Mouse (Mus musculus): ENCODE data around the gene Bmf. TPM values are rescaled to one million over a fixed set of nuclear protein-coding genes. Genes with fewer than 3 reads are reported as not detected.

Bmf gene
- polyA plus RNA-seq, 1 experiment from 2014 or later: 6.0 TPM

DNA sequence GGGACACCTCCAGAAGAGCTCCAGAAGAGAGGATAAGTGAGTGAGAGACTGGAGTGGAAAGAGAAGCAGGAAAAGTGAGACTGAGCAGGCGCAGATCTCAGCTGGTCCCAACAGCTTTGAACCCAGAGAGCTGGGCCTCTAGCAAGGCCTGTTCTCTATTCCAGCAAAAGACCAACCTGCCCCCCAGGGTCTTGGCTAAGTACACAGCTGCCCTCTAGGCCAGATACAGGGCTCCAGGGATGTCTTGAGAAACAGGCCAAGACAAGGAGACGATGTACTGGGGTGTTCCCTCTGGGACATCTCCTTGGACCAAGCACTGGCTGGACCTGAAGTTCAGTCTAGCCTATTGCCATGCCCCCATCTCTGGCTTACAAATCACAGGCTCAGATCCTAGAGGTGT lies 49.3 kb downstream of the Bmf start:
- H3K4me1 ChIP-seq: peaks cover 33% of the 10 kb centered on the region
- no peak overlapping the region for H3K4me3 ChIP-seq
- H3K36me3 ChIP-seq (replicated peaks): no peaks in the 10 kb centered on the region
- peak overlapping the region; percentile 74 for H3K27ac ChIP-seq (replicated peaks)
- no peaks in the 10 kb centered on the region for H3K9me3 ChIP-seq
- WGBS: 86% methylated on average over 2 of the region's 2 CpGs
- H3K27me3 ChIP-seq (replicated peaks; ENCODE audit: low read depth, poor library complexity, severe bottlenecking): no peaks in the 10 kb centered on the region
- no peak for DNase-seq (ENCODE audit: low spot score)

GRCm38 (mm10) chr2:118499135-118499961 lies 50.1 kb downstream of the Bmf start:
- no peaks in the 10 kb centered on the region for H3K9me3 ChIP-seq
- H3K4me1 ChIP-seq: peaks cover 39% of the 10 kb centered on the region
- peak; percentile 72 for DNase-seq (ENCODE audit: low spot score)
- H3K27ac ChIP-seq (replicated peaks): peak overlapping the region; percentile 74
- no peaks in the 10 kb centered on the region for H3K27me3 ChIP-seq (replicated peaks; ENCODE audit: low read depth, poor library complexity, severe bottlenecking)
- no peak overlapping the region for H3K4me3 ChIP-seq
- WGBS: 44% methylated on average over 20 of the region's 20 CpGs
- no peaks in the 10 kb centered on the region for H3K36me3 ChIP-seq (replicated peaks)

GRCm38 (mm10) chr2:118498476-118498875 lies 51.0 kb downstream of the Bmf start:
- Histone ChIP-seq H3K27me3 (replicated peaks; ENCODE audit: low read depth, poor library complexity, severe bottlenecking) (no peaks in the 10 kb centered on the region), H3K9me3 (no peaks in the 10 kb centered on the region), H3K4me3 (no peak overlapping the region), H3K36me3 (replicated peaks) (no peaks in the 10 kb centered on the region), H3K27ac (replicated peaks) (peak overlapping the region; percentile 74), H3K4me1 (peaks cover 39% of the 10 kb centered on the region)
- no peak for DNase-seq (ENCODE audit: low spot score)
- WGBS: 81% methylated on average over 6 of the region's 6 CpGs

DNA sequence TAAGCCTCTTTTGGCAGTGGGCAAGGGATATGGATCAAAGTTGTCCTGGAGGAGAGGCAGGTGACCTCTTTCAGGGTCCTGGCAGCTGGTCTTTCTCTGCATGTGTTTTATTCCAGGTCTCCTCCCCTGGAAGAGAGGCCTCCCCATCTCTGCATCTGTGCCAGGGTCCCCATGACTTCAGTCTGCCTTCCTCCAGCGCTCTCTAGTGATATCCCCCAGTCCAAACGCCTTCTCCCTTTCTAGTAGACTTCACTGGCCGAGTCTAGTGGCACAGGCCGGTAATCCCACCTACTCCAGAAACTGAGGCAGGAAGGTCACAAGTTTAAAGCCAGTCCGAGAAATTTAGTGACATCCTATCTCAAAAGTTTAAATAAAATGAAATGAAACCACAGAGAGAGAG lies 51.6 kb downstream of the Bmf start:
- H3K36me3 ChIP-seq (replicated peaks): no peaks in the 10 kb centered on the region
- 0 out of 2 replicates have a peak overlapping the region, but pooled peaks have one; percentile 74 for H3K27ac ChIP-seq (replicated peaks)
- WGBS: 84% methylated on average over 5 of the region's 5 CpGs
- H3K9me3 ChIP-seq: no peaks in the 10 kb centered on the region
- H3K4me1 ChIP-seq: peaks cover 39% of the 10 kb centered on the region
- H3K27me3 ChIP-seq (replicated peaks; ENCODE audit: low read depth, poor library complexity, severe bottlenecking): no peaks in the 10 kb centered on the region
- H3K4me3 ChIP-seq: no peak overlapping the region
- no peak for DNase-seq (ENCODE audit: low spot score)

DNA sequence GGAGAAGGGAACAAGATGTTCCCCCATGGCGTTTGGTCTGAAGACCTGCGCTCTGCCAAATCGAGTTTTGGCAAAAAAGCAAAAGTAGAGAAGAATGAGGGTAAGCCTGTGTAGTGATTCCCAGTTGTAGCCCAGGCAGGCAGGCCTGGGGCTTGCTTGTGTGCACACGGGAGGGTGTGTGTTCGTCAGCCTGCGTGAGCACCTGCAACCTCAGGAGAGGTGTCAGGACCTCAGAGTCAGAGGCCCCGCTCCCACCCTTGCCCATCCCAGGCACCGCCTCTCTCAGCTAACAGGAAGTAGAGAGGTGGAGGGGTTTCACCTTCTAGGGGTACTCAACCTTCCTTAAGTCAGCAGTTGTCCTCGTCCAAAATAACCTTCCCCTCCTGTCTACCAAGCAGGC lies 54.5 kb downstream of the Bmf start:
- WGBS: 72% methylated on average over 9 of the region's 9 CpGs
- Histone ChIP-seq H3K4me1 (peaks cover 49% of the 10 kb centered on the region), H3K4me3 (no peak overlapping the region), H3K27ac (replicated peaks) (peak overlapping the region; percentile 71), H3K27me3 (replicated peaks; ENCODE audit: low read depth, poor library complexity, severe bottlenecking) (no peaks in the 10 kb centered on the region), H3K9me3 (no peaks in the 10 kb centered on the region), H3K36me3 (replicated peaks) (no peaks in the 10 kb centered on the region)
- DNase-seq (ENCODE audit: low spot score): no peak

DNA sequence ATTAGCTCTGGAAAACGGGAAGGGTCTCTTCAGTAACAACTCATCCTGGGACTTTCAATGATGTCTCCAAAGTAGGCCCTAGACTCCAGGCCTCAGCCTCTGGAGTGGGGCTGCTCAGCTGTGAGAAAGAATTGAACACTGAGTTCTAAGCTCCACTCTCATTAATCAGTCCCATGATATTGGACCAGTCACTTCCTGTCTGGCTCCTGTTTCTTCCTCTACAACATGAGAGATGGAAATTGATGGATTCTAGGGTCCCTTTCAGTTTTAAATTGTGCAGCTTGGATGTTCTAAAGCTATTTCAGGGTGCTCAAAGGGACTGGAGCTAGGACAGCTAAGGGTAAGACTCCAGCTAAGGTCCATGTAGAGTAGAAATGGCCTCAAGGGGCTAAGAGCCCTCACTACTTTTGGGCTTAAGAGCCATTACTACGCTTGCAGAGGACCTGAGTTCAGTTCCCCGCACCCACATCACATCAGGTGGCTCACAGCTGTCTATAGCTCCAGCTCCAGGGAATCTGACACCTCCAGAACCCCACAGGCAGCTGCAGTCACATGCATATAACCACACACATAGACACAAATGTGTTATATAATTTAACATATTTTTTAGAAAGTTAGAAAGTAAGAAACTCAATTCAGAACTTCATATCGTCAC lies 57.6 kb downstream of the Bmf start:
- Histone ChIP-seq H3K4me1 (peaks cover 43% of the 10 kb centered on the region), H3K27me3 (replicated peaks; ENCODE audit: low read depth, poor library complexity, severe bottlenecking) (no peaks in the 10 kb centered on the region), H3K4me3 (no peak overlapping the region), H3K27ac (replicated peaks) (peak overlapping the region; percentile 75), H3K9me3 (peaks cover 3% of the 10 kb centered on the region), H3K36me3 (replicated peaks) (no peaks in the 10 kb centered on the region)
- no peak for DNase-seq (ENCODE audit: low spot score)
- 84% methylated on average over 4 of the region's 4 CpGs for WGBS

DNA sequence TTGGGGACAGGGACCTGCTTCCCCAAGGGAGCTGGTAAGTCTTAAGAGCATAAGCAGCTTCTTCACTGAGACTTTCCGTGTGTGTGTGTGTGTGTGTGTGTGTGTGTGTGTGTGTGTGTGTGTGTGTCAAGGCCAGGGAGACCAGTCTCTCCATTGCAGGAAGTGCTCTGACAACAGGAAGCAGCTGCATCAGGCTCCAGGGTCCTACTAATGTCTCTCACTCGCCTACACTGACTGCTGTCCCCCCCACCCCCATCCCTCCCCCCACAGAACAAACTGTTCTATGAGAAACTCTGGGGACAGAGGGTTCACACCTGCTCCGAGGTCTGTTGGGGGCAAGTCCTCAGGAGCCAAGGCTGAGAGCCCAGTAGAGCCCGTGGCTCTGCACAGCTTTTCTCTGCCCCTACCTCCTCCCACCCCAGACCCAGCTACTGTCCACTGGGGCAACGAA lies 58.2 kb downstream of the Bmf start:
- DNase-seq (ENCODE audit: low spot score): peak; percentile 48
- 61% methylated on average over 5 of the region's 5 CpGs for WGBS
- peak overlapping the region; percentile 75 for H3K27ac ChIP-seq (replicated peaks)
- peaks cover 3% of the 10 kb centered on the region for H3K9me3 ChIP-seq
- H3K36me3 ChIP-seq (replicated peaks): no peaks in the 10 kb centered on the region
- peaks cover 43% of the 10 kb centered on the region for H3K4me1 ChIP-seq
- no peak overlapping the region for H3K4me3 ChIP-seq
- H3K27me3 ChIP-seq (replicated peaks; ENCODE audit: low read depth, poor library complexity, severe bottlenecking): no peaks in the 10 kb centered on the region

DNA sequence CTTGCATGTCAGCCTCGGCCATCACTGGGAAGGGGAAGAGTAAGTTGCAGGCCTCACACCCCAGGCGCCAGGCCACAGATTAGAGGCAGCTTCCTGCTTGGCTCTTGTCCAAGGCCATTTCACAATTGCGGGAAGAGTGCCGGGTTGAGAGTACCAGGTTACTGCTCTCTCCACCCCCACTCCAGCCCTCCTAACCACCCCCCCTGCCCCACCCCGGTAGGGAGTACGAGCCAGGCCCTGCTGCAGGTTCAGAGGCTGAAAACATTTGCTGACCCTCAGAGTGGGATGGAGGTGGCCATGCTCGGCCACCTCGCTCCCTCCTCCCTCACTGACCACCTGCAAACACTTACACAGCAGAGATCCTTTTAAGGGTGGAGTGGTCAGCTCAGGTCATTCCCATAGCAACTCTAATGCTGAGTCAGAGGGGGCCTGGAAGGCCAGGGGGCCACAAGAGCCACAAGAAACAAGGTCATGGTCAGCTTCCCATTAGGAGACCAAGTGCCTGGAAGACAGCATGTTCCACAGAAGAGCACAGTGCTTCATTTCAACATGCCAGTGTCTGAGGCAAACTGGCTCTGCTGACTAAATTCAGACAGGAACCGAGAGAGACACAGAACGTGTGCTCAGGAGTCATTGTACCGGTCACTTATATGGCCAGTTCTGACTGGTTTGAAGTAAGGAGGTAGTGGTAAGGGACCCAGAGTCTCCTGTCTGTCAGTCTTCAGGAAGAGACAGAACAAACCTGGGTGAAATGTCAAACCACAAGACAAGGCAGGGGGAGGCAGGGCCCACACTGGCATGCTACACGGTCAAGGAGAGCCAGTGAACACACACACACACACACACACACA lies 59.0 kb downstream of the Bmf start:
- no peak overlapping the region for H3K4me3 ChIP-seq
- no peaks in the 10 kb centered on the region for H3K36me3 ChIP-seq (replicated peaks)
- peak overlapping the region; percentile 75 for H3K27ac ChIP-seq (replicated peaks)
- H3K9me3 ChIP-seq: peaks cover 3% of the 10 kb centered on the region
- H3K27me3 ChIP-seq (replicated peaks; ENCODE audit: low read depth, poor library complexity, severe bottlenecking): no peaks in the 10 kb centered on the region
- 38% methylated on average over 12 of the region's 12 CpGs for WGBS
- peaks cover 42% of the 10 kb centered on the region for H3K4me1 ChIP-seq
- DNase-seq (ENCODE audit: low spot score): peak; percentile 50

DNA sequence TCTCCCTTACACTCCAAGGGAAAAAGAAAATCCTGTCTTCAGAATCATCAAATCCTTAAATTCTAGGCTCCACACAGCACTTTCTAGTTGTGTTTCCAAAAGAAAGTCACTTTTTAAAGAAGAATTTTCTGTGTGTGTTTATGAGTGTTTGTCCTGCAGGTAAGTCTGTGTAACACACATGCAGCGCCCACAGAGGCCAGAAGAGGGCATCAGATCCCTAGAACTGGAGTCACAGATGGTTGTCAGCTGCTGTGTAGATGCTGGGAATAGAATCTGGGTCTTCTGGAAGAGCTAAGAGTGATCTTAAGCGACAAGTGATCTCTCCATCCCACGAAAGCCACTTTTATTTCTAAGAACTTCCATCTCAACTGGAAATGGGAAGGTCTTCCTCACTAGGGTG lies 61.7 kb downstream of the Bmf start:
- H3K27ac ChIP-seq (replicated peaks): no peak overlapping the region
- no peaks in the 10 kb centered on the region for H3K36me3 ChIP-seq (replicated peaks)
- peaks cover 33% of the 10 kb centered on the region for H3K4me1 ChIP-seq
- H3K4me3 ChIP-seq: no peak overlapping the region
- 65% methylated on average over 3 of the region's 3 CpGs for WGBS
- DNase-seq (ENCODE audit: low spot score): no peak
- H3K9me3 ChIP-seq: peaks cover 3% of the 10 kb centered on the region
- H3K27me3 ChIP-seq (replicated peaks; ENCODE audit: low read depth, poor library complexity, severe bottlenecking): no peaks in the 10 kb centered on the region

DNA sequence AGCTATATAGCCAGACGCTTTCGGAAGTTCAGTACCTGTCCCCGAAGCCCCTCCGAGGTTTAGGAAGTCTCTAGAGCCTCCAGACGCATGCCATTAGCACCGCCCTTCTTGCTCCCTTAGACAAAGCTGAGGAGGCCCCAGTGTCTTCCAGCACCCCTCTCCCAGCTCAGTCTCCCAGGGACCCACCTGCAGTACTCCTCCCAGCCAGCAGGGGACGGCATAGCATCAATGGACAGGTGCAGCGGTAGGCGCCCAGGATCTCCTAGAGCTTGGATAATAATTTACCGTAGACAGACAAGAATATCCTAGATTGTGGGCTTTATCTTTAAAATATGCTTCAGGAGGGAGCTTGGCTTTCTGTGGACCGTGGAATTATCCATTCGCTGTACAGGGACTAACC lies 62.6 kb downstream of the Bmf start:
- Histone ChIP-seq H3K9me3 (peaks cover 3% of the 10 kb centered on the region), H3K27ac (replicated peaks) (no peak overlapping the region; the same call in 1 of the 2 replicates), H3K27me3 (replicated peaks; ENCODE audit: low read depth, poor library complexity, severe bottlenecking) (no peaks in the 10 kb centered on the region), H3K36me3 (replicated peaks) (no peaks in the 10 kb centered on the region), H3K4me3 (no peak overlapping the region), H3K4me1 (peaks cover 31% of the 10 kb centered on the region)
- peak; percentile 87 for DNase-seq (ENCODE audit: low spot score)
- 20% methylated on average over 12 of the region's 12 CpGs for WGBS

DNA sequence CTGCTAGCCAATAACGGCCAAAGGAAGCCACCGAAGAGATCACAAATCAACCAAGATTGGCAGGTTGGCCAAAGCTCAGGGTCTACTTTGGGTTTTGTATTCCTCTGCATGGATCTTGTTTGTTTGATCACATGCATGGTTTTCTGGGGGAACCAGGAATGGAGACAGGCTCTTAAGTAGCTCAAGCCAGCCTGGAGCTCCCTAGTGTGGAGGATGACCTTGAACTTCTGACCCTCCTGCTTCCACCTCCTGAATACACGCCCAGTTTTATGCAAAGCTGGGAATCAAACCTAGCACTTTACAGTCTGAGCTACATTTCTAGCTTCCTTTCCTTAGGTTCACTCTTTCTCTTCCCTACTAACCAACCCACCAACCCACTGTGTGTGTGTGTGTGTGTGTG lies 64.1 kb downstream of the Bmf start:
- peaks cover 3% of the 10 kb centered on the region for H3K9me3 ChIP-seq
- H3K27ac ChIP-seq (replicated peaks): no peak overlapping the region
- WGBS: 90% methylated on average over 3 of the region's 3 CpGs
- no peak for DNase-seq (ENCODE audit: low spot score)
- peaks cover 15% of the 10 kb centered on the region for H3K4me1 ChIP-seq
- no peaks in the 10 kb centered on the region for H3K36me3 ChIP-seq (replicated peaks)
- no peaks in the 10 kb centered on the region for H3K27me3 ChIP-seq (replicated peaks; ENCODE audit: low read depth, poor library complexity, severe bottlenecking)
- no peak overlapping the region for H3K4me3 ChIP-seq

GRCm38 (mm10) chr2:118484386-118484898 lies 65.0 kb downstream of the Bmf start:
- no peak for DNase-seq (ENCODE audit: low spot score)
- no peak overlapping the region for H3K4me3 ChIP-seq
- H3K9me3 ChIP-seq: peaks cover 3% of the 10 kb centered on the region
- H3K4me1 ChIP-seq: peaks cover 8% of the 10 kb centered on the region
- 88% methylated on average over 9 of the region's 9 CpGs for WGBS
- H3K27ac ChIP-seq (replicated peaks): no peak overlapping the region
- H3K36me3 ChIP-seq (replicated peaks): no peaks in the 10 kb centered on the region
- H3K27me3 ChIP-seq (replicated peaks; ENCODE audit: low read depth, poor library complexity, severe bottlenecking): no peaks in the 10 kb centered on the region

Data from embryonic facial prominence, embryonic 10.5 days (tissue).